Mouse (Mus musculus): ENCODE results near the gene Cyp1a2. TPM values are rescaled to one million over a fixed set of nuclear protein-coding genes. Genes with fewer than 3 reads are reported as not detected.

Gene Cyp1a2
- polyA plus RNA-seq, 1 experiment from 2014 or later, result not detected

DNA sequence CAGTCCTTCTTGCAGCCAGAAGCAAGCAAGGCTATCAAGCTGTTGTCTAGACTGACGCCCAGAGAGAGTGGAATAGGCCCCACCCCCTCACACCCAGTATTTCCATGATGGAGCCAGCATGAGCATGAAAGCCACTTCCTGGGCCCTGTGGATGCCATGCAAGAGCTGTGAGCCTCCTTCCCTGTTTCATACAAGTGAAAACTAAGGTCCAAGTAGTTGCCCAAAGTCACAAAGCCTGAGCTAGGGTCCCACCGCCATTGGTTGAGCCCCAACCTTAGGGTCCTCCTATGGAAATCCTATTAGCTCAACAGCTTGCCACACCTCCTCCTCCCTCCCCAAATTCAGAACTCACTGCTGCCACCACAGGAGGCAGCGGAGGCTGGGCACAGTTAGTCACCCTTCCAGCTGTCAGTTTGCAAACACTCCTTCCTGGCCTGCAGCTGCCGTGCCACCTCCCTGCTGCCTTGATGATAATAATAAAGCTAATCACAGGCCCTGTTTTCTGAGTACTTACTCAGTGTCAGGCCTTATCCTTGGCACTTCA is 50.0 kb downstream of the Cyp1a2 start:
- H3K36me3 ChIP-seq (ENCODE audit: inconsistent target), result peaks cover 60% of the 10 kb centered on the region
- no peak overlapping the region for H3K4me3 ChIP-seq (ENCODE audit: inconsistent target)
- WGBS (ENCODE audit: missing documents), result 43% methylated on average over 4 of the region's 4 CpGs

DNA sequence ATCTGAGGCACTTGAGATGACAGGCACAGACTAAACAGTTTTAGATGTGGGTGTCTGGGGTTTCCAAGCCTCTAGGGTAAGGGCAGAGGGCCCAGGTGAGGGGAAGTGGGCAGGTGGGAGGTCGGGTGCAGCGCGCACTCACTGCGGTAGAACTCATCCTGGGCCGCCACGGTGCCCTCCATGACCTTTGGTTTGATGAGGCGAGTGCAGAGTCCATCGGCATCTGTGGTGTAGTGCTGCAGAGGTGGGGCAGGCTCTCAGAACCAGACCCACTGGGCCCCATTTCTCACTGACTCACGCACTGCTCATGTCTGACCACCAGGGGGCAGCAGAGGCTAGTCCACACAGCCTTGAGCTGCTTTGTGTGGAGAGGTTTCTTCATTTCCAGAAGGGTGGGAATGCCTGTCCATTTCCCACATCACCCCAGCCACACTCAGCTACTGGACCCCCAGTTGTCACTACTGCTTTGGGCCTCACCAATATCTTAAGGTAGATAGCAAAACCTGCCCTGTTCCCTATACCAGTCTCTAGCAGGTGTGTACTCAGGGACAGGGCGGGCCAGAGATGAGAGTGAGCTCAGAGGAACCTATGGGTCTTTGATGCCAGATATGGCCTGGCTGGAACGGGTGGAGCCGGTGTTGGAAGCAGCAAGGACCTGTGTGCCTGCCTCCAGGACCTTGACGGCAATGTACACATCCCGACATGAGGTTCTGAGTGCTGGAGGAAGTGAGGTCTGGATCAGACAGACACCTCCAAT is 54.2 kb downstream of the Cyp1a2 start:
- Histone ChIP-seq H3K27ac (no peak overlapping the region), H3K79me2 (ENCODE audit: inconsistent target) (peaks cover 43% of the 10 kb centered on the region), H3K4me3 (ENCODE audit: inconsistent target) (no peak overlapping the region), H3K36me3 (ENCODE audit: inconsistent target) (peaks cover 91% of the 10 kb centered on the region)
- 62% methylated on average over 10 of the region's 14 CpGs for WGBS (ENCODE audit: missing documents)

More for the DNA sequence above, 50.0 kb downstream of the Cyp1a2 start:
- Histone ChIP-seq H3K27ac (no peak overlapping the region), H3K79me2 (ENCODE audit: inconsistent target) (peaks cover 86% of the 10 kb centered on the region)

DNA sequence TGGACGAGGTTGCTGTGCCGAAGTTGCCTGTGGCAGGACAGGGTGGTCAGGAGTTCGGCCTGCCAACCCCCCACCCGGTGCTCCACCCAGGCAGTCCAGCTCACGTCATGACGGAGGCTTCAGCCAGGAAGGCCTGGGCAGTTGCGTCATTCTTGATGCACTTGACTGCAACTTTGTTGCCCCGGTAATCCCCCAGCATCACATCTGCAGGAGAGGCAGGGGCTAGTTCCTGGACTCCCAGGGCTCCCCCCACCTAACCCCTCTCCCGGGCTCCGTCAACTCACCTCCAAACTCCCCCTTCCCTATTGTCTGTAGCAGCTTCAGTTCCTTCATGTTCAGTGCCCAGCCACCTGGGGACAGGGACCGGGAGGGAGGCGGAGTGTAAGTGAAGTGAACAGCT is 54.8 kb downstream of the Cyp1a2 start:
- Histone ChIP-seq H3K36me3 (ENCODE audit: inconsistent target) (peaks cover 85% of the 10 kb centered on the region), H3K4me3 (ENCODE audit: inconsistent target) (no peak overlapping the region), H3K79me2 (ENCODE audit: inconsistent target) (peaks cover 37% of the 10 kb centered on the region), H3K27ac (no peak overlapping the region)
- 85% methylated on average over 7 of the region's 12 CpGs for WGBS (ENCODE audit: missing documents)

DNA sequence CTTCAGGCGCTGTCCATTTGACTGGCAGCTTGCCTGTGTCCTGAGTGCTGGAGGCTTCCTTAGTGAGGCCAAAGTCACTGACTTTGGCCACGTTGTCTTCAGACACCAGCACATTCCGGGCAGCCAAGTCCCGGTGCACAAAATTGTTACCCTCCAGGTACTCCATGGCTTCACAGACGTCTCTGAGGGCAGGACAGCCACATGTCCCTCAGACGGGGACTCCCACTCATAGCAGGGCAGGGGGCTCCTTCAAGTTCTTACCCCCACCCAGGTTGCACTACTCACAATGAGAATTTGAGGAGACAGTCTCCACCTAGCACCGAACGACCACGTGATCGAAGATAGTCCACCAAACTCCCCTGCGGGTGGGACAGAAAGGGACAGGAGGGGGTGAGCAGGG is 55.6 kb downstream of the Cyp1a2 start:
- Histone ChIP-seq H3K4me3 (ENCODE audit: inconsistent target) (no peak overlapping the region), H3K36me3 (ENCODE audit: inconsistent target) (peaks cover 77% of the 10 kb centered on the region)
- WGBS (ENCODE audit: missing documents), result 93% methylated on average over 11 of the region's 11 CpGs

DNA sequence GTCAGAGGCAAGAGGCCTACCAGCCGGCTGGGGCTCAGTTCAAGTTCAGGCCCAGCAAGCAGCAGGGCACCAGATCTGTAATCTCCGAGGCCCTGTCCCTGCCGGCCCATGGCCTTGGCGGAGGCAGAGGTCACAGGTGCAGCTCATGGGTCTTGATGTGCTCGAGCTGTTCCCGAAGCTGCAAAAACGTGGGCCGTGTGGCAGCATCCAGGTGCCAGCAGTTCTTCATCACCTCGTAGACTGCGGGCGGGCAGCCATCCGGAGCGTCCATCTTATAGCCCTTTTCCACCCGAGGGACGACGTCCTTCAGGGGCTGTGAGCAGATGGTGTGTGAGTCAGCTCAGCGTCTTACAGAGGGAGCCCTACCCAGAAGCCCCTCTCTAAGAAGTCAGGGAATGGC is 56.3 kb downstream of the Cyp1a2 start:
- no peak overlapping the region for H3K27ac ChIP-seq
- H3K36me3 ChIP-seq (ENCODE audit: inconsistent target), result peaks cover 70% of the 10 kb centered on the region
- peaks cover 22% of the 10 kb centered on the region for H3K79me2 ChIP-seq (ENCODE audit: inconsistent target)
- WGBS (ENCODE audit: missing documents), result 97% methylated on average over 17 of the region's 17 CpGs
- no peak overlapping the region for H3K4me3 ChIP-seq (ENCODE audit: inconsistent target)

More for the DNA sequence above, 55.6 kb downstream of the Cyp1a2 start:
- Histone ChIP-seq H3K27ac (no peak overlapping the region), H3K79me2 (ENCODE audit: inconsistent target) (peaks cover 29% of the 10 kb centered on the region)

Other genes starting within 250 kb of the Cyp1a2 start
- gene Ppcdc, start 243.6 kb downstream of the Cyp1a2 start, polyA plus RNA-seq (2018), result 7.9 to 18.3 TPM (median 17.6 TPM) in 3 replicates
- 64.9 to 120 TPM (median 72.8 TPM) in 3 replicates for gene Scamp5, start 215.6 kb downstream of the Cyp1a2 start, polyA plus RNA-seq (2018)
- gene Rpp25, start 179.7 kb downstream of the Cyp1a2 start, polyA plus RNA-seq (2018), result 0.10 to 0.36 TPM in 2 of 3 replicates, not detected in the other
- gene Cox5a, start 162.4 kb downstream of the Cyp1a2 start, polyA plus RNA-seq (2018), result 93.1 to 404 TPM (median 403 TPM) in 3 replicates
- gene Fam219b, start 146.2 kb downstream of the Cyp1a2 start, polyA plus RNA-seq (2018), result 11.2 to 20.8 TPM (median 15.2 TPM) in 3 replicates
- gene Mpi, start 130.9 kb downstream of the Cyp1a2 start, polyA plus RNA-seq (2018), result 16.5 to 25.5 TPM (median 20.0 TPM) in 3 replicates
- gene Scamp2, start 122.8 kb downstream of the Cyp1a2 start, polyA plus RNA-seq (2018), result 90.8 to 189 TPM (median 140 TPM) in 3 replicates
- 6.1 to 12.5 TPM (median 6.5 TPM) in 3 replicates for gene Ulk3, start 94.3 kb downstream of the Cyp1a2 start, polyA plus RNA-seq (2018)
- not detected in 3 replicates for gene Cplx3, start 77.4 kb downstream of the Cyp1a2 start, polyA plus RNA-seq (2018)
- gene Lman1l, start 62.9 kb downstream of the Cyp1a2 start, polyA plus RNA-seq (2018), result not detected in 3 replicates
- gene Csk, start 30.1 kb downstream of the Cyp1a2 start, polyA plus RNA-seq (2018), result 144 to 160 TPM (median 149 TPM) in 3 replicates
- gene Cyp1a1, start 4.2 kb upstream of the Cyp1a2 start, polyA plus RNA-seq (2018), result not detected in 3 replicates
- 5.3 to 7.7 TPM (median 6.3 TPM) in 3 replicates for gene Edc3, start 24.8 kb upstream of the Cyp1a2 start, polyA plus RNA-seq (2018)
- 29.7 to 113 TPM (median 47.9 TPM) in 3 replicates for gene Clk3, start 82.2 kb upstream of the Cyp1a2 start, polyA plus RNA-seq (2018)
- gene Arid3b, start 153.1 kb upstream of the Cyp1a2 start, polyA plus RNA-seq (2018), result 7.7 to 8.9 TPM (median 8.3 TPM) in 3 replicates
- 45.4 to 61.7 TPM (median 59.7 TPM) in 3 replicates for gene Ubl7, start 227.3 kb upstream of the Cyp1a2 start, polyA plus RNA-seq (2018)

Data from macrophage (primary cell).